Comparison of ENCODE assay signal across 9 mouse cellular contexts in genomic region chr15:101772711-101773081, GRCm38 (mm10). TPM values are rescaled to one million over a fixed set of nuclear protein-coding genes. Genes with fewer than 3 reads are reported as not detected.
DNase-seq lines count a peak whose midpoint lies in the region; ATAC-seq and TF ChIP-seq lines count a peak whose summit lies in the region.
"Had no signal": no experiment of that assay in that cellular context is flagged by ENCODE, and none has a peak within 500 bp of the region (broad histone marks: within the 10 kb centered on the region; RNA-seq: fewer than 3 reads in every experiment).

No protein-coding gene starts in this region.

- dilution Hi-C loops in CH12.LX (cut with MboI; ENCODE audit: extremely low pct_ligation_motif_present, extremely low pct_unique_long_range_greater_than_20kb, low sequenced_read_pairs): no loop called here

- peak; percentile 58 for ATAC-seq in forebrain, embryonic 11.5 days (replicated peaks; ENCODE audit: low FRiP score)
- peak; percentile 41; the same call in 1 of the 2 replicates for ATAC-seq in heart, embryonic 16.5 days (replicated peaks; ENCODE audit: extremely low read depth, insufficient read depth, low FRiP score)
- 0 out of 2 replicates have a peak, but pooled peaks have one; percentile 32 for ATAC-seq in liver, embryonic 12.5 days
- peak; percentile 68; the same call in 1 of the 2 replicates for ATAC-seq in neural tube, embryonic 12.5 days (ENCODE audit: low FRiP score, low read depth)
- ATAC-seq in stomach, postnatal 0 days (ENCODE audit: low FRiP score, low TSS enrichment): peak; percentile 72

- no peak overlapping the region for H3K4me3 ChIP-seq in CH12.LX (replicated peaks in 1 of 3; ENCODE audit: low read depth in 2 of 3, low read length in 2 of 3, poor library complexity in 1 of 3)
- no peak overlapping the region for H3K4me3 ChIP-seq in forebrain, embryonic 11.5 days (ENCODE audit: low read depth, low read length)
- H3K4me3 ChIP-seq in heart, embryonic 16.5 days (ENCODE audit: low read length): no peak overlapping the region
- no peak overlapping the region for H3K4me3 ChIP-seq in liver, embryonic 12.5 days
- H3K4me3 ChIP-seq in neural tube, embryonic 12.5 days: no peak overlapping the region
- H3K4me3 ChIP-seq in stomach, postnatal 0 days (ENCODE audit: low read depth, low read length): no peak overlapping the region
- H3K4me3 ChIP-seq: erythroblast, embryonic 14.5 days had no signal

- no peak overlapping the region for H3K27ac ChIP-seq in CH12.LX (ENCODE audit: insufficient read depth, low read depth)
- H3K27ac ChIP-seq in forebrain, embryonic 11.5 days (ENCODE audit: low read depth, low read length): no peak overlapping the region
- H3K27ac ChIP-seq in heart, embryonic 16.5 days (ENCODE audit: low read length): no peak overlapping the region
- no peak overlapping the region for H3K27ac ChIP-seq in liver, embryonic 12.5 days
- H3K27ac ChIP-seq in neural tube, embryonic 12.5 days: no peak overlapping the region
- H3K27ac ChIP-seq in stomach, postnatal 0 days (replicated peaks): peak overlapping the region; percentile 35; the same call in 1 of the 2 replicates

- H3K9me3 ChIP-seq in CH12.LX (replicated peaks; ENCODE audit: low read length): no peaks in the 10 kb centered on the region
- H3K9me3 ChIP-seq in forebrain, embryonic 11.5 days (ENCODE audit: control insufficient read depth, low read length): no peaks in the 10 kb centered on the region
- H3K9me3 ChIP-seq in heart, embryonic 16.5 days (replicated peaks; ENCODE audit: control insufficient read depth, low read length): no peaks in the 10 kb centered on the region
- no peaks in the 10 kb centered on the region for H3K9me3 ChIP-seq in liver, embryonic 12.5 days (replicated peaks)
- H3K9me3 ChIP-seq in neural tube, embryonic 12.5 days: no peaks in the 10 kb centered on the region
- H3K9me3 ChIP-seq in stomach, postnatal 0 days (ENCODE audit: control insufficient read depth, low read length): no peaks in the 10 kb centered on the region

- in situ Hi-C loops in CH12.LX (cut with MboI; ENCODE audit: low pct_ligation_motif_present, low pct_unique_long_range_greater_than_20kb, low sequenced_read_pairs): loop anchor here (5.0 to 10.0 kb wide), 3 partner anchors 210 to 438 kb away; no protein-coding TSS in a partner anchor

- H3K9ac ChIP-seq in CH12.LX (ENCODE audit: insufficient read depth, low read depth): no peak overlapping the region
- peak overlapping the region; percentile 32; the same call in 1 of the 2 replicates for H3K9ac ChIP-seq in forebrain, embryonic 11.5 days (ENCODE audit: low read length)
- no peak overlapping the region for H3K9ac ChIP-seq in heart, embryonic 16.5 days (ENCODE audit: low read length)
- no peak overlapping the region for H3K9ac ChIP-seq in liver, embryonic 12.5 days
- H3K9ac ChIP-seq in neural tube, embryonic 12.5 days: no peak overlapping the region
- no peak overlapping the region for H3K9ac ChIP-seq in stomach, postnatal 0 days (ENCODE audit: low read length)

- no peak overlapping the region for H3K4me2 ChIP-seq in CH12.LX (ENCODE audit: insufficient read depth, low read depth, poor library complexity, severe bottlenecking)
- no peak overlapping the region for H3K4me2 ChIP-seq in forebrain, embryonic 11.5 days (ENCODE audit: low read depth, low read length, severe bottlenecking)
- H3K4me2 ChIP-seq in heart, embryonic 16.5 days (ENCODE audit: low read depth, low read length): no peak overlapping the region
- H3K4me2 ChIP-seq in liver, embryonic 12.5 days: no peak overlapping the region
- no peak overlapping the region for H3K4me2 ChIP-seq in neural tube, embryonic 12.5 days (replicated peaks)
- H3K4me2 ChIP-seq in stomach, postnatal 0 days (replicated peaks; ENCODE audit: low read depth): no peak overlapping the region

- TF ChIP-seq RAD21 in CH12.LX (IDR thresholded peaks at IDR 0.05; ENCODE audit: low read depth, low read length): peak; percentile 84

- peaks cover 92% of the 10 kb centered on the region for H3K27me3 ChIP-seq in CH12.LX (replicated peaks)
- H3K27me3 ChIP-seq in forebrain, embryonic 11.5 days (ENCODE audit: control insufficient read depth, insufficient read depth, low read length): no peaks in the 10 kb centered on the region
- H3K27me3 ChIP-seq in heart, embryonic 16.5 days (ENCODE audit: control insufficient read depth, insufficient read depth, low read length): peaks cover 23% of the 10 kb centered on the region
- H3K27me3 ChIP-seq in liver, embryonic 12.5 days (replicated peaks): peaks cover 12% of the 10 kb centered on the region; the same call in 1 of the 2 replicates
- no peaks in the 10 kb centered on the region for H3K27me3 ChIP-seq in neural tube, embryonic 12.5 days (replicated peaks)
- no peaks in the 10 kb centered on the region for H3K27me3 ChIP-seq in stomach, postnatal 0 days (ENCODE audit: control insufficient read depth, insufficient read depth, low read length)

- TF ChIP-seq EP300 in CH12.LX (IDR thresholded peaks at IDR 0.05; ENCODE audit: low read length): no peak
- TF ChIP-seq EP300 in stomach, postnatal 0 days (optimal IDR thresholded peaks at IDR 0.05): no peak

- no peaks in the 10 kb centered on the region for H3K79me2 ChIP-seq in CH12.LX (replicated peaks; ENCODE audit: control insufficient read depth, extremely low read depth, insufficient read depth, poor library complexity, severe bottlenecking)

- no peak for TF ChIP-seq POLR2A in CH12.LX (IDR thresholded peaks at IDR 0.05; ENCODE audit: low read depth, low read length)

- H3K36me3 ChIP-seq in CH12.LX (replicated peaks in 1 of 2; ENCODE audit: control insufficient read depth in 1 of 2, insufficient read depth in 1 of 2, low read length in 1 of 2): no peaks in the 10 kb centered on the region
- H3K36me3 ChIP-seq in forebrain, embryonic 11.5 days (ENCODE audit: control insufficient read depth, insufficient read depth, low read length): no peaks in the 10 kb centered on the region
- no peaks in the 10 kb centered on the region for H3K36me3 ChIP-seq in heart, embryonic 16.5 days (ENCODE audit: control insufficient read depth, insufficient read depth)
- H3K36me3 ChIP-seq in liver, embryonic 12.5 days: no peaks in the 10 kb centered on the region
- no peaks in the 10 kb centered on the region for H3K36me3 ChIP-seq in neural tube, embryonic 12.5 days
- H3K36me3 ChIP-seq in stomach, postnatal 0 days (ENCODE audit: control insufficient read depth, insufficient read depth, low read length): no peaks in the 10 kb centered on the region

- peak; percentile 80 for DNase-seq in CH12.LX (ENCODE audit: extremely low read depth)
- peak; percentile 44 for DNase-seq in c-Kit-positive CD71-positive TER-119-negative erythroid progenitor cells, embryonic 14.5 days (ENCODE audit: low read depth)
- DNase-seq in forebrain, embryonic 11.5 days (ENCODE audit: low spot score): peak; percentile 94
- DNase-seq in kidney, postnatal 25 days: peak; percentile 83 to 93
- DNase-seq in stomach, postnatal 0 days (ENCODE audit: low spot score): peak; percentile 88

- TF ChIP-seq CTCF in CH12.LX (conservative IDR thresholded peaks at IDR 0.05 in 1 of 2, IDR thresholded peaks at IDR 0.05 in 1 of 2; ENCODE audit: low read depth in 2 of 2, low read length in 2 of 2): peak; percentile 93 to 94
- TF ChIP-seq CTCF in stomach, postnatal 0 days (IDR thresholded peaks at IDR 0.05; ENCODE audit: low read depth): peak; percentile 94

- 11% methylated on average over 5 of the region's 5 CpGs for WGBS in forebrain, embryonic 11.5 days
- 6% methylated on average over 5 of the region's 5 CpGs for WGBS in heart, embryonic 16.5 days
- 4% methylated on average over 5 of the region's 5 CpGs for WGBS in liver, embryonic 12.5 days (ENCODE audit: insufficient replicate concordance)
- 10% methylated on average over 5 of the region's 5 CpGs for WGBS in neural tube, embryonic 12.5 days
- WGBS in stomach, postnatal 0 days: 2% methylated on average over 5 of the region's 5 CpGs

- H3K4me1 ChIP-seq in CH12.LX (ENCODE audit: control insufficient read depth in 1 of 2, insufficient read depth in 2 of 2): no peaks in the 10 kb centered on the region
- H3K4me1 ChIP-seq in forebrain, embryonic 11.5 days (replicated peaks; ENCODE audit: control insufficient read depth, insufficient read depth, low read length): peaks cover 2% of the 10 kb centered on the region; the same call in 1 of the 2 replicates
- no peaks in the 10 kb centered on the region for H3K4me1 ChIP-seq in heart, embryonic 16.5 days (ENCODE audit: control insufficient read depth, insufficient read depth, low read length)
- H3K4me1 ChIP-seq in liver, embryonic 12.5 days: no peaks in the 10 kb centered on the region
- H3K4me1 ChIP-seq in neural tube, embryonic 12.5 days: no peaks in the 10 kb centered on the region
- H3K4me1 ChIP-seq in stomach, postnatal 0 days (replicated peaks; ENCODE audit: control insufficient read depth, insufficient read depth): no peaks in the 10 kb centered on the region

RNA-seq across cellular contexts. Expression of gene Krt72, which starts 13.6 kb away (rescaled TPM):
- total RNA-seq in CH12.LX (2012; rRNA removed): not detected in 2 replicates
- total RNA-seq in CH12.LX (2014; rRNA removed): not detected in 2 replicates
- polyA plus RNA-seq in CH12.LX (2012; ENCODE audit: insufficient read length, low read depth): not detected in 2 replicates
- polyA plus RNA-seq in forebrain, embryonic 11.5 days (2014; fragmentation: Nextera tagmentation; extraction: Ambion mirVana): not detected in 2 replicates
- polyA plus RNA-seq in heart, embryonic 16.5 days (2015; fragmentation: Nextera tagmentation; extraction: Ambion mirVana): 0.21 TPM in 1 of 2 replicates, not detected in the other
- not detected in 2 replicates for polyA plus RNA-seq in liver, embryonic 12.5 days (2016; fragmentation: Nextera tagmentation; extraction: Ambion mirVana)
- not detected in 2 replicates for polyA plus RNA-seq in neural tube, embryonic 12.5 days (2016; fragmentation: Nextera tagmentation; extraction: Ambion mirVana)
- not detected in 2 replicates for polyA plus RNA-seq in stomach, postnatal 0 days (2015; fragmentation: Nextera tagmentation; extraction: Ambion mirVana)
- polyA plus RNA-seq: erythroblast, embryonic 14.5 days had no signal

RNA-seq across cellular contexts. Expression of gene Krt73, which starts 29.4 kb away (rescaled TPM):
- total RNA-seq in CH12.LX (2012; rRNA removed) (not detected in 2 replicates), CH12.LX (2014; rRNA removed) (not detected in 2 replicates)
- not detected in 2 replicates for polyA plus RNA-seq in CH12.LX (2012; ENCODE audit: insufficient read length, low read depth)
- 0.12 TPM in 1 of 2 replicates, not detected in the other for polyA plus RNA-seq in forebrain, embryonic 11.5 days (2014; fragmentation: Nextera tagmentation; extraction: Ambion mirVana)
- polyA plus RNA-seq in heart, embryonic 16.5 days (2015; fragmentation: Nextera tagmentation; extraction: Ambion mirVana): not detected in 2 replicates
- polyA plus RNA-seq in liver, embryonic 12.5 days (2016; fragmentation: Nextera tagmentation; extraction: Ambion mirVana): not detected in 2 replicates
- polyA plus RNA-seq in neural tube, embryonic 12.5 days (2016; fragmentation: Nextera tagmentation; extraction: Ambion mirVana): 0.27 and 0.34 TPM in 2 replicates
- not detected in 2 replicates for polyA plus RNA-seq in stomach, postnatal 0 days (2015; fragmentation: Nextera tagmentation; extraction: Ambion mirVana)
- polyA plus RNA-seq: erythroblast, embryonic 14.5 days had no signal

RNA-seq across cellular contexts. Expression of gene Krt71, which starts 29.8 kb away (rescaled TPM):
- not detected in 2 replicates for total RNA-seq in CH12.LX (2012; rRNA removed)
- total RNA-seq in CH12.LX (2014; rRNA removed): not detected in 2 replicates
- polyA plus RNA-seq in CH12.LX (2012; ENCODE audit: insufficient read length, low read depth): not detected in 2 replicates
- not detected in 2 replicates for polyA plus RNA-seq in forebrain, embryonic 11.5 days (2014; fragmentation: Nextera tagmentation; extraction: Ambion mirVana)
- 0.07 TPM in 1 of 2 replicates, not detected in the other for polyA plus RNA-seq in heart, embryonic 16.5 days (2015; fragmentation: Nextera tagmentation; extraction: Ambion mirVana)
- not detected in 2 replicates for polyA plus RNA-seq in liver, embryonic 12.5 days (2016; fragmentation: Nextera tagmentation; extraction: Ambion mirVana)
- polyA plus RNA-seq in neural tube, embryonic 12.5 days (2016; fragmentation: Nextera tagmentation; extraction: Ambion mirVana): not detected in 2 replicates
- polyA plus RNA-seq in stomach, postnatal 0 days (2015; fragmentation: Nextera tagmentation; extraction: Ambion mirVana): not detected in 2 replicates
- polyA plus RNA-seq: erythroblast, embryonic 14.5 days had no signal

RNA-seq across cellular contexts. Expression of gene Krt2, which starts 45.3 kb away (rescaled TPM):
- not detected in 2 replicates for total RNA-seq in CH12.LX (2012; rRNA removed)
- not detected in 2 replicates for total RNA-seq in CH12.LX (2014; rRNA removed)
- polyA plus RNA-seq in CH12.LX (2012; ENCODE audit: insufficient read length, low read depth): not detected in 2 replicates
- not detected in 2 replicates for polyA plus RNA-seq in forebrain, embryonic 11.5 days (2014; fragmentation: Nextera tagmentation; extraction: Ambion mirVana)
- polyA plus RNA-seq in heart, embryonic 16.5 days (2015; fragmentation: Nextera tagmentation; extraction: Ambion mirVana): not detected in 2 replicates
- polyA plus RNA-seq in liver, embryonic 12.5 days (2016; fragmentation: Nextera tagmentation; extraction: Ambion mirVana): not detected in 2 replicates
- not detected in 2 replicates for polyA plus RNA-seq in neural tube, embryonic 12.5 days (2016; fragmentation: Nextera tagmentation; extraction: Ambion mirVana)
- polyA plus RNA-seq in stomach, postnatal 0 days (2015; fragmentation: Nextera tagmentation; extraction: Ambion mirVana): not detected in 2 replicates
- polyA plus RNA-seq: erythroblast, embryonic 14.5 days had no signal

RNA-seq across cellular contexts. Expression of gene Krt5, which starts 60.0 kb away (rescaled TPM):
- not detected in 2 replicates for total RNA-seq in CH12.LX (2012; rRNA removed)
- not detected in 2 replicates for total RNA-seq in CH12.LX (2014; rRNA removed)
- polyA plus RNA-seq in CH12.LX (2012; ENCODE audit: insufficient read length, low read depth): not detected in 2 replicates
- 0.57 and 0.67 TPM in 2 replicates for polyA plus RNA-seq in forebrain, embryonic 11.5 days (2014; fragmentation: Nextera tagmentation; extraction: Ambion mirVana)
- polyA plus RNA-seq in heart, embryonic 16.5 days (2015; fragmentation: Nextera tagmentation; extraction: Ambion mirVana): 11.4 and 17.2 TPM in 2 replicates
- 0.08 and 0.38 TPM in 2 replicates for polyA plus RNA-seq in liver, embryonic 12.5 days (2016; fragmentation: Nextera tagmentation; extraction: Ambion mirVana)
- 12.9 and 13.7 TPM in 2 replicates for polyA plus RNA-seq in neural tube, embryonic 12.5 days (2016; fragmentation: Nextera tagmentation; extraction: Ambion mirVana)
- polyA plus RNA-seq in stomach, postnatal 0 days (2015; fragmentation: Nextera tagmentation; extraction: Ambion mirVana): 504 and 557 TPM in 2 replicates
- polyA plus RNA-seq: erythroblast, embryonic 14.5 days had no signal

Comparison
In these comparisons a context has a peak if more than half of its experiments do, and no peak if none do; other contexts are left out.
1. DNase-seq: peak in every context shown above with its lines; median percentile 94 in forebrain, embryonic 11.5 days; 88 in kidney, postnatal 25 days; 88 in stomach, postnatal 0 days; 80 in CH12.LX; 44 in c-Kit-positive CD71-positive TER-119-negative erythroid progenitor cells, embryonic 14.5 days.